Mouse (Mus musculus): ENCODE data around the gene S100a8. TPM values are rescaled to one million over a fixed set of nuclear protein-coding genes. Genes with fewer than 3 reads are reported as not detected.

The S100a8 gene
- polyA plus RNA-seq (2012; rRNA removed) = 0.45 and 1.0 TPM in 2 replicates

GRCm38 (mm10) chr3:90668846-90669245 lies at the start of gene S100a8:
S100a8 (plus strand) TSS chr3:90668978.
- DNase-seq (ENCODE audit: low spot score) = no peak

GRCm38 (mm10) chr3:90621552-90621951 lies 47.2 kb upstream of the S100a8 start:
- no peak for DNase-seq (ENCODE audit: low spot score)

GRCm38 (mm10) chr3:90623435-90624071 lies 45.2 kb upstream of the S100a8 start:
- no peak for DNase-seq (ENCODE audit: low spot score)

GRCm38 (mm10) chr3:90625496-90625895 lies 43.3 kb upstream of the S100a8 start:
- no peak for DNase-seq (ENCODE audit: low spot score)

- DNase-seq (ENCODE audit: low spot score) = no peak
Measured at GRCm38 (mm10) chr3:90626266-90627021, 42.3 kb upstream of the S100a8 start.

GRCm38 (mm10) chr3:90627366-90627765 lies 41.4 kb upstream of the S100a8 start:
- DNase-seq (ENCODE audit: low spot score) = no peak

- no peak for DNase-seq (ENCODE audit: low spot score)
Measured at GRCm38 (mm10) chr3:90627807-90628206, 41.0 kb upstream of the S100a8 start.

GRCm38 (mm10) chr3:90629298-90629697 lies 39.5 kb upstream of the S100a8 start:
- no peak for DNase-seq (ENCODE audit: low spot score)

GRCm38 (mm10) chr3:90631984-90632383 lies 36.8 kb upstream of the S100a8 start:
- DNase-seq (ENCODE audit: low spot score) = no peak

GRCm38 (mm10) chr3:90638511-90639275 lies 30.1 kb upstream of the S100a8 start:
- no peak for DNase-seq (ENCODE audit: low spot score)

GRCm38 (mm10) chr3:90639511-90640154 lies 29.1 kb upstream of the S100a8 start:
- DNase-seq (ENCODE audit: low spot score) = no peak

GRCm38 (mm10) chr3:90640981-90641380 lies 27.8 kb upstream of the S100a8 start:
- no peak for DNase-seq (ENCODE audit: low spot score)

- no peak for DNase-seq (ENCODE audit: low spot score)
Measured at GRCm38 (mm10) chr3:90644220-90644619, 24.6 kb upstream of the S100a8 start.

GRCm38 (mm10) chr3:90647291-90647690 lies 21.5 kb upstream of the S100a8 start:
- no peak for DNase-seq (ENCODE audit: low spot score)

- no peak for DNase-seq (ENCODE audit: low spot score)
Measured at GRCm38 (mm10) chr3:90648981-90649380, 19.8 kb upstream of the S100a8 start.

GRCm38 (mm10) chr3:90649832-90650231 lies 18.9 kb upstream of the S100a8 start:
- DNase-seq (ENCODE audit: low spot score) = no peak

GRCm38 (mm10) chr3:90652878-90653508 lies 15.8 kb upstream of the S100a8 start:
- DNase-seq (ENCODE audit: low spot score) = no peak

GRCm38 (mm10) chr3:90653717-90654116 lies 15.1 kb upstream of the S100a8 start, which contains the start of gene S100a7a:
S100a7a (plus strand) TSS chr3:90654017.
- DNase-seq (ENCODE audit: low spot score) = no peak

GRCm38 (mm10) chr3:90657405-90657804 lies 11.4 kb upstream of the S100a8 start:
- DNase-seq (ENCODE audit: low spot score) = no peak

- DNase-seq (ENCODE audit: low spot score) = no peak
Measured at GRCm38 (mm10) chr3:90659364-90660044, 9.3 kb upstream of the S100a8 start.

- DNase-seq (ENCODE audit: low spot score) = no peak
Measured at GRCm38 (mm10) chr3:90664219-90664618, 4.6 kb upstream of the S100a8 start.

Data from urinary bladder, adult 2 months (tissue).